Mouse (Mus musculus): Measurements from ENCODE around the gene Gpr18.
A peak's percentile ranks its signal among the peaks of the same experiment; 100 is the strongest.

DNA sequence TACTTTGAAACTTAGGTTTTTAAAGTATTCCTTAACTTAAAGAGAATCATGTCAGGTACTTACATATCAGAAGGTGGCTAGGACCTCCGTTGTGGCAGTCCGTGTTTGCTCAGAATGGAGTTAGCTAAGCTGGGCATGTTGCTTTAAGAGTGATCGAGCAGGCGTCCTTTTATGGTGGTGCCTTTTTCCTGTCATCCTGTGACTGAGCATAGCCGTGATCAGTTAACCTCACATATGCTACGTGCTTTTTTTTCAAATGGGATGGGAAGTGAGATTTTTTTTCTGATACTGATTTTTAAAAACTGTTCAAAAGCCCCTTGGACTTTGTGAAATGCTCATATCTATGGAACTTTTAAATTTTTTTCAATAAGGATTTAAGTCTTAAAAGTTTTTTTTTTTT lies 49.4 kb upstream of the Gpr18 start, which contains the start of gene Gpr183:
- TF ChIP-seq CTCF (IDR thresholded peaks at IDR 0.05) (no peak), EP300 (IDR thresholded peaks at IDR 0.05; ENCODE audit: insufficient read depth, low read depth, low read length) (no peak), POLR2A (IDR thresholded peaks at IDR 0.05; ENCODE audit: insufficient read depth, low read depth, low read length) (peak; percentile 43; the same call in 1 of the 2 replicates)

Data from heart, adult 2 months (tissue).